Mouse (Mus musculus) myocyte (in vitro differentiated cells): ENCODE results near the gene Ppef2. TPM values are rescaled to one million over a fixed set of nuclear protein-coding genes. Genes with fewer than 3 reads are reported as not detected.

Experiments used
- H3K27me3 ChIP-seq: one replicate; pipeline ENCODE4 v1.6.1; 2011; ENCODE audit not compliant: control insufficient read depth, insufficient read depth, insufficient read length
- H3K36me3 ChIP-seq: one replicate; pipeline ENCODE4 v1.6.1; 2011; ENCODE audit not compliant: control insufficient read depth, insufficient read depth
- H3K4me2 ChIP-seq: one replicate; pipeline ENCODE4 v1.6.1; 2011; ENCODE audit warnings: low read depth, control low read depth
- H3K4me3 ChIP-seq: one replicate; pipeline ENCODE4 v1.5.1; 2011; ENCODE audit warnings: mild to moderate bottlenecking, control low read depth, moderate library complexity
- H3K79me2 ChIP-seq: one replicate; pipeline ENCODE4 v1.6.1; 2011; ENCODE audit not compliant: control insufficient read depth, insufficient read depth
- H3ac ChIP-seq: one replicate; pipeline ENCODE4 v1.6.1; 2011; ENCODE audit not compliant: control insufficient read depth, insufficient read length
- CEBPB ChIP-seq: IDR thresholded peaks from 2 replicates; pipeline ENCODE4 v1.6.1; 2011; ENCODE audit warnings: mild to moderate bottlenecking, moderate library complexity; ENCODE audit not compliant: poor library complexity, insufficient read depth, severe bottlenecking
- E2F4 ChIP-seq: IDR thresholded peaks from one replicate; pipeline ENCODE4 v1.6.1; 2011; ENCODE audit warnings: mild to moderate bottlenecking, control low read depth, moderate library complexity; ENCODE audit not compliant: insufficient read depth
- MAX ChIP-seq: IDR thresholded peaks from one replicate; pipeline ENCODE4 v1.6.1; 2011; ENCODE audit warnings: low read depth, mild to moderate bottlenecking, control low read depth
- MYOD1 ChIP-seq, 3 experiments: IDR thresholded peaks; one replicate each; pipeline ENCODE4 v1.6.1; 2011; ENCODE audit warnings: control low read depth in 2 of 3, low read depth in 2 of 3, mild to moderate bottlenecking in 2 of 3, moderate library complexity in 1 of 3; ENCODE audit not compliant: insufficient read length in 2 of 3, control insufficient read depth in 1 of 3
- MYOG ChIP-seq, 3 experiments: IDR thresholded peaks; one replicate each; pipeline ENCODE4 v1.6.1; 2011; ENCODE audit warnings: control low read depth in 2 of 3, low read depth in 2 of 3, mild to moderate bottlenecking in 2 of 3; ENCODE audit not compliant: insufficient read length in 2 of 3, control insufficient read depth in 1 of 3, insufficient read depth in 1 of 3
- POLR2A ChIP-seq: IDR thresholded peaks from one replicate; pipeline ENCODE4 v1.6.1; 2011; ENCODE audit warnings: low read depth, mild to moderate bottlenecking, control low read depth, moderate library complexity; ENCODE audit not compliant: insufficient read length
- POLR2AphosphoS2 ChIP-seq: IDR thresholded peaks from one replicate; pipeline ENCODE4 v1.6.1; 2011; ENCODE audit warnings: low read depth, control low read depth; ENCODE audit not compliant: insufficient read length
- REST ChIP-seq: IDR thresholded peaks from one replicate; pipeline ENCODE4 v1.6.1; 2011; ENCODE audit warnings: mild to moderate bottlenecking, control low read depth, moderate library complexity; ENCODE audit not compliant: insufficient read depth, insufficient read length
- SRF ChIP-seq: IDR thresholded peaks from one replicate; pipeline ENCODE4 v1.6.1; 2011; ENCODE audit warnings: low read depth; ENCODE audit not compliant: control insufficient read depth, insufficient read length
- TCF12 ChIP-seq: IDR thresholded peaks from one replicate; pipeline ENCODE4 v1.6.1; 2011; ENCODE audit warnings: mild to moderate bottlenecking, control low read depth; ENCODE audit not compliant: poor library complexity, insufficient read depth, severe bottlenecking
- TCF3 ChIP-seq: IDR thresholded peaks from one replicate; pipeline ENCODE4 v1.6.1; 2011; ENCODE audit warnings: low read depth, control low read depth; ENCODE audit not compliant: insufficient read length
- USF1 ChIP-seq: IDR thresholded peaks from one replicate; pipeline ENCODE4 v1.6.1; 2011; ENCODE audit warnings: low read depth, mild to moderate bottlenecking, control low read depth, moderate library complexity
- polyA plus RNA-seq: library from polyadenylated mRNA; unstranded; fragments of >200 nt; fragmentation: generic; extraction: Trizol; gene quantifications from one replicate; pipeline ENCODE4 v1.2.1, GENCODE M21; 2012; ENCODE audit warnings: missing spikeins

Ppef2 gene
- 0.18 TPM for polyA plus RNA-seq

DNA sequence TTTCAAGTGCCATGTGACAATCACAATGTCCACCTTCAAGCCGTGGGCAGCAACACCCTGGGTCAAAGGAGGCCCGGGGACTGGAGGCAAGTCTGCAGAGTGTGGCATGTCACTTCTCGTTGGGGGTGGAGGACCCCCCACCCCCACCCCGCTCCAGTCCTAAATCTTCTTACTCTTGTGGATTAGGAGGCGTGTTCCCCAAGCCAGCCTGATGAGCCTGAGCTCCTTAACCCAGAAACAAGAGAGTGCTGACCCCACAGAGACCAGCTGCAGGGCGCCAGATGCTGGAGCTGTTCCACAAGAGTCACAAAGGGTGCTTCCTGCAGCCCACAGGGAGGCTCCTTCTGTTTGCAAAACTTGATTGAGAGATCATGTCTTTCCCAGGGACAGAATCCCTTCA is at the start of gene Ppef2:
Gene Ppef2 (minus strand): TSS at position 61 of the 400 bp plus-strand sequence.
- H3K4me3 ChIP-seq, result no peak within 1 kb of the TSS
- no peaks in the 10 kb centered on the region for H3K36me3 ChIP-seq
- no peak within 1 kb of the TSS for H3K4me2 ChIP-seq
- TF ChIP-seq SRF (no peak), CEBPB (no peak), POLR2A (no peak), REST (no peak), USF1 (no peak), POLR2AphosphoS2 (no peak), MYOD1 (IDR thresholded peaks at IDR 0.05; ENCODE audit: control insufficient read depth in 1 of 3, insufficient read length in 2 of 3, low read depth in 2 of 3) (no peak), E2F4 (no peak), MYOG (IDR thresholded peaks at IDR 0.05; ENCODE audit: control insufficient read depth in 1 of 3, insufficient read depth in 1 of 3, insufficient read length in 2 of 3, low read depth in 2 of 3) (no peak), TCF3 (no peak), MAX (no peak)
- H3K79me2 ChIP-seq, result no peaks in the 10 kb centered on the region
- no peaks in the 10 kb centered on the region for H3K27me3 ChIP-seq
- no peak within 1 kb of the TSS for H3ac ChIP-seq

DNA sequence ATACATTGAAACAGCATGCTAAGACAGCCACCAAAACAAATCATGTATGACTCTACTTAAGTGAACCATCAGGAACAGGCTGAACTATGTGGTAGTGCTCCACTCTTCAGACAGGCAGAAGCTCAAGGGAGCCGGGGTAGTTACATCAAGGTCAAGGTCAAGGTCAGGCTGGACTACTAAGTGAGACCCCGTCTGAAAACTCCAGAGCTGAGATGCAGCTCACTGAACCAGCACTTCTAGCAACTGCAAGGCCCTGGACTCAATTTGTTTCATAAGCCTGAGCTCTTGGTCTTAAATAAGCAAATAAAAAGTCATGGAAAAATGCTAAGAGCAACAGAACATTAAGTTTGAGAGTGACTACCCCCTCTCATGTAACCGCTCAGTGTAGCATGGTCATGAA is 48.2 kb upstream of the Ppef2 start:
- H3K4me3 ChIP-seq, result no peak overlapping the region
- peaks cover 31% of the 10 kb centered on the region for H3K79me2 ChIP-seq
- H3ac ChIP-seq, result no peak overlapping the region
- no peak overlapping the region for H3K4me2 ChIP-seq
- TF ChIP-seq CEBPB, result no peak
- no peak for TF ChIP-seq E2F4
- TF ChIP-seq MYOD1 (IDR thresholded peaks at IDR 0.05; ENCODE audit: control insufficient read depth in 1 of 3, insufficient read length in 2 of 3, low read depth in 2 of 3), result no peak
- TF ChIP-seq POLR2AphosphoS2, result no peak
- TF ChIP-seq MAX, result no peak
- no peak for TF ChIP-seq TCF12
- TF ChIP-seq TCF3, result no peak
- no peaks in the 10 kb centered on the region for H3K27me3 ChIP-seq
- H3K36me3 ChIP-seq, result peaks cover 31% of the 10 kb centered on the region

DNA sequence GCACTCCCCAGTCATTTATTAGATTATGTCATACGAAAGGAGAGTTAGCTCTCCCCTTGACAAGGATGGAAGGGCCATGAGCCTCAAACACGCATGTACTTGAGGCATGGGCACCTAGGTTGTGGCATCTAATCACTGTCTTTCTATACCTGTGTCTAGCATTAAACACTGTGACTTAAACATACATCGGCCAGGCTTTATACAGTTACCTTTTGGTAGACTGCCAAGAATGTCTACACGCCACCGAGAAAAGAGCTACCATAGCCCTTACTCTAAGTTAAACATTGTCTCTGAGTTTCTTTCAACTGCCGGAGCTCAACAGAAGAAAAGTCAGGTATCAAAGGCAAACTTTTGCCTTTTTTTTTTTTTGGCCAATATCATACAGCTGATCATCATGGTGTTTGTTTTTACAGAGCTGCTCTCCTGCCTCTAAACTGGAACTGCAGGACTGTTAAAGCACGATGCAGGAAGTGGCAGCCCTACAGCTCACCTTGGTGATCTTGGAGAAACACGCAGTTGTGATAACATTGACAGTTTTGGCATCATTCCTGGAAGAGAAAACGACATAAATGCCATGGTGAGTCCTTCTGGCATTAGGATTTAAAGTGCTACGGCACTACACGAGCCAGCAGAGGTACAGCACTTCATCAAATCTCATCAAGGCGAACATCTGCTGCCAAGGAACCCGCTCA is 46.2 kb upstream of the Ppef2 start:
- TF ChIP-seq MYOD1 (IDR thresholded peaks at IDR 0.05; ENCODE audit: control insufficient read depth in 1 of 3, insufficient read length in 2 of 3, low read depth in 2 of 3), result no peak
- Histone ChIP-seq H3K4me2 (no peak overlapping the region), H3K79me2 (peaks cover 11% of the 10 kb centered on the region), H3ac (no peak overlapping the region), H3K36me3 (peaks cover 38% of the 10 kb centered on the region), H3K27me3 (no peaks in the 10 kb centered on the region), H3K4me3 (no peak overlapping the region)

DNA sequence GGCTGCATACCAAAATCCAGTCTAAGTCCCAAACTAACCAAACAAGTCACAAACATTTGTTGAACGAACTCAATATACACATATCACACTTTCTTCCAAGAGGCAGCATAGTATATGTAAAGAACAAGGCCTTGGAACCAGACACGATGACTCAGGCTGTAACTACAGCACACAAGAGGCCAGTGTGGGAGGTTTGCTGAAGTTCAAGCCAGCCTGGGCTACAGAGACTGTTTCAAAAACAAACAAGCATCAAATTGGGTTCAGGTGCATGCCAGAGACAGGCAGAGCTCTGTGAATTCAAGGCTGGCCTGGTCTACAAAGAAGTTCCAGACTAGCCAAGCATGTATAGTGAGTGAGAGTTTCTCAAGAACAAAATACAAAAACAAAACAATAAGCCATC is 38.4 kb upstream of the Ppef2 start:
- Histone ChIP-seq H3K4me2 (no peak overlapping the region), H3K27me3 (no peaks in the 10 kb centered on the region), H3K36me3 (peaks cover 36% of the 10 kb centered on the region), H3K79me2 (no peaks in the 10 kb centered on the region), H3ac (no peak overlapping the region), H3K4me3 (no peak overlapping the region)
- TF ChIP-seq SRF (no peak), CEBPB (no peak), POLR2AphosphoS2 (no peak), MAX (no peak), USF1 (no peak), REST (no peak), TCF3 (no peak), E2F4 (no peak), POLR2A (no peak), MYOG (IDR thresholded peaks at IDR 0.05; ENCODE audit: control insufficient read depth in 1 of 3, insufficient read depth in 1 of 3, insufficient read length in 2 of 3, low read depth in 2 of 3) (no peak)

DNA sequence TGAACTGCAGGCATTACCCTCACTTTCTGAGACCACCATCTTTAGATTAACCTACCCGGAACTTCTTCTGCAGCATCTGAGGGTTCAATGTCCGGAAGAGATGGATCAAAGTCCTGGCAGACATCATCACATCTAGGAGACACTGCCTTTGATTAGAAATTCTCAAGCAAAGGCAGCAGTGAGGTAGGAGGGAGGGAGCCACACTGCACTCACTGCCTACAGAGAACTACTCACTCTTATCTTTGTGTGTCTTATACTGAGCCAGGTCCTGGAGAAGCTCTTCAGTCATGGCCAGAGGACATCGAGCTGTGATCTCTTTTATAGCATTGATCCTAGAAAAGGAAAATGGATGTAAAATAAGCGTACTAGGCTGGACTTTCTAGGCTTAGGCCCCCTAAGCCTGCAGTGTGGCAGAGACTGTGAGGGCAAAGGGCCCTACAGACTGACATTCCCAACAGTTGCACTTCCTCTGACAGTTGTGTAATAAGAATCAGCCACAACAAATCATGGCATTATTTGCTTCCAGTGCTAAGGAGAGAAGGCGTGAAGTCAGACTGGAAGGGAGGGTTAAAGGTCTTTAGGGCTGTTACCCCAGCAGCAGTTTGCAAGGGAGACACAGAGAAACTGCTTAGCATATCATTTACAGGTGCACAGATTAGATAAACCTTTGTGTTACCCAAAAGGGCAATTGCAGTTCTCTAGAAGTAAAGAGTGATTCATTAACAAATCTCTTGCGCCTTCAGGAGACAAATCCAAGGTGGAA is 35.8 kb upstream of the Ppef2 start:
- H3ac ChIP-seq, result no peak overlapping the region
- H3K27me3 ChIP-seq, result no peaks in the 10 kb centered on the region
- no peaks in the 10 kb centered on the region for H3K79me2 ChIP-seq
- peaks cover 39% of the 10 kb centered on the region for H3K36me3 ChIP-seq
- H3K4me3 ChIP-seq, result no peak overlapping the region
- no peak overlapping the region for H3K4me2 ChIP-seq
- TF ChIP-seq TCF12 (no peak), TCF3 (no peak), MYOG (IDR thresholded peaks at IDR 0.05; ENCODE audit: control insufficient read depth in 1 of 3, insufficient read depth in 1 of 3, insufficient read length in 2 of 3, low read depth in 2 of 3) (no peak), POLR2AphosphoS2 (no peak), MYOD1 (IDR thresholded peaks at IDR 0.05; ENCODE audit: control insufficient read depth in 1 of 3, insufficient read length in 2 of 3, low read depth in 2 of 3) (no peak)
